Mouse (Mus musculus): ENCODE measurements around the gene Tmem238. TPM values are rescaled to one million over a fixed set of nuclear protein-coding genes. Genes with fewer than 3 reads are reported as not detected.

Gene Tmem238
- polyA plus RNA-seq, 1 experiment from 2014 or later: 23.6 TPM

DNA sequence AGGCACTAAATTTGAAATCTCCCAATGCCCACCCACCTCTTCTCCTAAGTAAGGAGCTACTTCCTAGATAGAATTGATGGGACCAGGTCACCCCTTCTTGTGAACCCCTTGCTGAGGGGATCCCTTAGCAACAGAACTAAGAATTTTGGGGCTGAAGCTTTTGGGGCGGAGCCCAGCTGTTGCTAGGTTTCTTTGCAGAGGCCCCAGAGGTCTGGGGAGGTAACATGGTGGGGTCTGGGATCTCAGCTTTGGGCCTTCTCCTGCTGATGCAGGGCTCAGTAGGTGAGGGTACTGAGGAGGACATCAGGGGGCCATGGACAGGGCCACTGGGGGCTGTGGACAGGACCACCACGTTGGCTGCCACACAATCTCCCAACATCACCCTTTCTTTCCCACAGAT lies 6.7 kb downstream of the Tmem238 start, which contains the start of the genes Il11 and Tmem190:
Gene Il11, minus strand, starts transcription at position 101 of the 400 bp plus-strand sequence.
Gene Tmem190, plus strand, starts transcription at position 179 of the 400 bp plus-strand sequence.
- Histone ChIP-seq H3K9me3 (ENCODE audit: low read length) (no peaks in the 10 kb centered on the region), H3K4me1 (ENCODE audit: insufficient read depth) (0 out of 2 replicates have a peak, but pooled peaks cover 3% of the 10 kb centered on the region), H3K36me3 (replicated peaks; ENCODE audit: insufficient read depth, low read length) (0 out of 2 replicates have a peak, but pooled peaks cover 4% of the 10 kb centered on the region), H3K4me3 (ENCODE audit: low read depth, low read length) (no peak within 1 kb of the TSS), H3K4me2 (ENCODE audit: low read depth, low read length) (no peak within 1 kb of the TSS), H3K27me3 (ENCODE audit: insufficient read depth, low read length) (peaks cover 23% of the 10 kb centered on the region), H3K9ac (replicated peaks) (no peak within 1 kb of the TSS), H3K27ac (ENCODE audit: low read depth) (no peak within 1 kb of the TSS)
- DNase-seq (no peak), ATAC-seq (no peak)
- 59% methylated on average over 2 of the region's 2 CpGs for WGBS (ENCODE audit: insufficient replicate concordance)
- TF ChIP-seq CTCF (IDR thresholded peaks at IDR 0.05; ENCODE audit: low read depth) (no peak), EP300 (IDR thresholded peaks at IDR 0.05; ENCODE audit: low read depth) (no peak)

DNA sequence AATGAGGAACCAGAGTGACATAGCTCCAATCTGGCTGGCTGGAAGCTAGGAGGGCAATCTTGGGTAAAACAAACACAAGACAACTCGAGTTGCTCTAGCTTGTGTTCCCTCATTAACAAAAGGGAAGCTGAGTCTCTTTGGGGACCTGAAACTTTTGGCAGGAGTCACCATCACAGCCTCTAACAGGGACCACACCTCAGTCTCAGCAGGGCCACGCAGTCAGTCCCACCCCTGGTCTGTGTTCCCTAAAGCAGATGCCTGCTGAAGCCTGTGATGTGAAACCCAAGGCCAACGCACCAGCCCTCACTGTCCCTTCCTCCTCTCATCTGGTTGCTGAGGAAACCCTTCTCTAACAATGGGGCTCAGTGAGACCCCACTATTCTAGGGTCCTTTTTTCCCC lies 7.3 kb downstream of the Tmem238 start:
- Histone ChIP-seq H3K27me3 (ENCODE audit: insufficient read depth, low read length) (peaks cover 29% of the 10 kb centered on the region), H3K4me3 (ENCODE audit: low read depth, low read length) (no peak overlapping the region), H3K9me3 (ENCODE audit: low read length) (no peaks in the 10 kb centered on the region), H3K36me3 (replicated peaks; ENCODE audit: insufficient read depth, low read length) (0 out of 2 replicates have a peak, but pooled peaks cover 4% of the 10 kb centered on the region), H3K4me2 (ENCODE audit: low read depth, low read length) (no peak overlapping the region), H3K27ac (ENCODE audit: low read depth) (no peak overlapping the region), H3K9ac (replicated peaks) (no peak overlapping the region), H3K4me1 (ENCODE audit: insufficient read depth) (peaks cover 5% of the 10 kb centered on the region; the same call in 1 of the 2 replicates)
- TF ChIP-seq EP300 (IDR thresholded peaks at IDR 0.05; ENCODE audit: low read depth) (no peak), CTCF (IDR thresholded peaks at IDR 0.05; ENCODE audit: low read depth) (no peak)
- no peak for DNase-seq
- no peak for ATAC-seq
- WGBS (ENCODE audit: insufficient replicate concordance): 44% methylated on average over 3 of the region's 3 CpGs

DNA sequence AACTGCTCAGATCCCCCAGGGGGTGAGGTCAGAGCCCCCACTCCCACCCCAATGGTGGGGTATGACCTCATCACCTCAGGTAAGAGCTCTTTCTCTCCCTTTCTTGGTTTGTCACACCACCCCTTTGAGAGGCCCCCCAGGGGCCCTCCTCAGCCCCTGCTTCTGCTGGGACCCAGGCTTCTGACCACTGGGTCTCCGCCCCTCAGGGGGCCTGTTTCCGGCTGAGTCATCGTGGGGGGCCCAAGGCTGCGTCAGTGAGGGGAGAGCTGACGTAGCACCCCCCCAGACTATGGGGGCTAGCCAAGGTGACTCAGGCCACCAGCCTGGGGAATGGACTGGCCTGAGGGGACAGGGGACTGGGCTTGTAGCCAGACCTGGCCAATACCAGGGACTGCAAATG lies 9.5 kb downstream of the Tmem238 start:
- WGBS (ENCODE audit: insufficient replicate concordance): 17% methylated on average over 5 of the region's 5 CpGs
- Histone ChIP-seq H3K4me1 (ENCODE audit: insufficient read depth) (peaks cover 9% of the 10 kb centered on the region), H3K36me3 (replicated peaks; ENCODE audit: insufficient read depth, low read length) (0 out of 2 replicates have a peak, but pooled peaks cover 4% of the 10 kb centered on the region), H3K4me3 (ENCODE audit: low read depth, low read length) (no peak overlapping the region), H3K9ac (replicated peaks) (no peak overlapping the region), H3K27me3 (ENCODE audit: insufficient read depth, low read length) (peaks cover 51% of the 10 kb centered on the region), H3K27ac (ENCODE audit: low read depth) (no peak overlapping the region), H3K9me3 (ENCODE audit: low read length) (no peaks in the 10 kb centered on the region), H3K4me2 (ENCODE audit: low read depth, low read length) (no peak overlapping the region)
- ATAC-seq (no peak), DNase-seq (no peak)
- TF ChIP-seq CTCF (IDR thresholded peaks at IDR 0.05; ENCODE audit: low read depth) (no peak), EP300 (IDR thresholded peaks at IDR 0.05; ENCODE audit: low read depth) (no peak)

DNA sequence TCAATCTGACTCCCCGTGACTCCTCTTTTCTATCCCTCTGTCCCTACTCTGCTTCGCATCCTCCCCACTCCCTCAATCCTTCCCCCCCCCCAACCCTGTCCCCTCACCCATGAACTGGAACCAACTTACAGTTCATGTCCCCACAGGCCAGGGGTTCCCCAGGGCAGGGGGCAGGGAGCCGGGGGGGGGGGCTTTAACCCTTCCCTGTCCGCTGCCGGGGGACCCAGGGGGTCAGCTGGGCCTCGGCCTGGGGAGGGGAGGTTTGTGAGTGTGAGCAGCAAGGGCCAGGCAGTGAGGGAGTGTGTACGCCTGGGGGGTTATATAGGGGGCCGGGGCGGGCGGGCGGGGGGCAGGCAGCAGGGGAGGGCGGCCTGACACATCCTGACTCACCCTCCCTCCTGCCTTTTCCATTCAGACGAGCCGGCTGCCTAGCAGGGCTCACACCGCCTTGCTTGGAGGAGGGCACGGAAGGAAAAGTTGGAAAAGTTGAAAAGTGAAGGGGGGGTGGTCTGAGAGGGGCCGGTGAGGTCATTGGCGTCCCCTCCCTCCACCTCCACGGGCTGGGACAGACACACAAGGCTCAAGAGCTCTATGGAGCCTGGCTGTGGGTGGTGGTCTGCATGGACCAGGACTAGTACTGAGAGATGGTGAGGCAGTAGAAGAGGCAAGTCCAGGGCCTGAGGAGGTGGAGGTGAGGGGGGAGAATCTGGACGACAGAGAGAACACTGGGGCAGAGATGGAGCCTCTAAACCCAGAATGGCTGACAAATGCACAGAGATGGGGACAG lies 11.4 kb downstream of the Tmem238 start:
- TF ChIP-seq EP300 (IDR thresholded peaks at IDR 0.05; ENCODE audit: low read depth) (no peak), CTCF (IDR thresholded peaks at IDR 0.05; ENCODE audit: low read depth) (no peak)
- Histone ChIP-seq H3K9me3 (ENCODE audit: low read length) (no peaks in the 10 kb centered on the region), H3K27me3 (ENCODE audit: insufficient read depth, low read length) (peaks cover 58% of the 10 kb centered on the region), H3K4me2 (ENCODE audit: low read depth, low read length) (no peak overlapping the region), H3K27ac (ENCODE audit: low read depth) (no peak overlapping the region), H3K36me3 (replicated peaks; ENCODE audit: insufficient read depth, low read length) (no peaks in the 10 kb centered on the region), H3K4me1 (ENCODE audit: insufficient read depth) (peaks cover 6% of the 10 kb centered on the region), H3K9ac (replicated peaks) (no peak overlapping the region), H3K4me3 (ENCODE audit: low read depth, low read length) (0 out of 2 replicates have a peak overlapping the region, but pooled peaks have one; percentile 41)
- DNase-seq (no peak), ATAC-seq (no peak)
- WGBS (ENCODE audit: insufficient replicate concordance): 21% methylated on average over 20 of the region's 20 CpGs

DNA sequence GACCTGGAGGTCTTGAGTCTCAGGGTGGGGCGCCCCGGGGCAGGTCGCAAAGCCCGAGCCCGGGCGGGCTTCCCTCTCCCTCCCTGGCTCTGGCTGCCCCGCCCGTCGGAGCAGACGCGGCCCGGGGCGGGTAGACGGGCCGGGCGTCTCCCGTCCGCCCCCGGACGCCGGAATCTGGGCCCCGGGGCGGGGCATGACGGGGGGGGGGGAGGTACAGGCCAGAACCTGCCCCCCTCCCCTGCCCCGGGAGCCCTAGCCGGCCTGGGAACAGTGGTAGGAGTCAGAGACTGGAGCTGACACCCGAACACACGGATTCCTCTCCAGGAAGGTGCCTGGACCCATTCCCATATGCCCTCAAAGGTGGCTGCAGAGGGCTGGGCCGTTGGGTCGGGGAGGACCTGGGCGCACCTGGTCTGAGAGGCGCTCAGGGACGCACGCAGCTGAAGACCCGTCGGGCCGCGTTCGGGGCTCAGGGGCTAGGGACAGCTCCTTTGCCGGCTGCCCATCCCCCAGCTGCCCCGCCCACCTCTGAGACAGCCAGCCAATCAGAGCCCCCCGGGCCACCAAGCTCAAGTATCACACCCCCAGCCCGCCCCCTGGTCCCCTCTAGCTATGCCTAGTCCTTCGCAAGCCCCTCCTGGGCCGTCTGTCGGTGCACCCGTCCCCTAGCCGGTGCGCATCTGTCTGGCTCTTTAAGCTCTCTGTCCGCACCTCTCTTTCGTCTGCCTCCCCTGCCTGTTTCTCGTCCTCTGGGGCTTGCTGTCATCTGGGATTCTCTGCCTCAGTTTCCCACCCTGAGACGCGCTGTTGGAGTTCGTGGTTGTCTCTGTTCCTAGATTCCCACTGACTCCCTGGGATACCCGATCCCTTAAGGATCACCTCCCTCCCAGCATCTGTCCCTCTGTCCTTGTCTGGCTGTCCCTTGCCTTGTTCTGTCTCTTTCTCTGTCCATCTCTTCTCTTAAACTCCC lies 12.3 kb downstream of the Tmem238 start:
- ATAC-seq (peak; percentile 73), DNase-seq (peak; percentile 70)
- Histone ChIP-seq H3K4me2 (ENCODE audit: low read depth, low read length) (peak overlapping the region; percentile 72), H3K9me3 (ENCODE audit: low read length) (no peaks in the 10 kb centered on the region), H3K27me3 (ENCODE audit: insufficient read depth, low read length) (peaks cover 58% of the 10 kb centered on the region), H3K36me3 (replicated peaks; ENCODE audit: insufficient read depth, low read length) (no peaks in the 10 kb centered on the region), H3K4me1 (ENCODE audit: insufficient read depth) (peaks cover 6% of the 10 kb centered on the region), H3K4me3 (ENCODE audit: low read depth, low read length) (peak overlapping the region; percentile 41), H3K9ac (replicated peaks) (peak overlapping the region; percentile 50), H3K27ac (ENCODE audit: low read depth) (no peak overlapping the region)
- WGBS (ENCODE audit: insufficient replicate concordance): 3% methylated on average over 27 of the region's 56 CpGs
- TF ChIP-seq CTCF (IDR thresholded peaks at IDR 0.05; ENCODE audit: low read depth) (no peak), EP300 (IDR thresholded peaks at IDR 0.05; ENCODE audit: low read depth) (no peak)

DNA sequence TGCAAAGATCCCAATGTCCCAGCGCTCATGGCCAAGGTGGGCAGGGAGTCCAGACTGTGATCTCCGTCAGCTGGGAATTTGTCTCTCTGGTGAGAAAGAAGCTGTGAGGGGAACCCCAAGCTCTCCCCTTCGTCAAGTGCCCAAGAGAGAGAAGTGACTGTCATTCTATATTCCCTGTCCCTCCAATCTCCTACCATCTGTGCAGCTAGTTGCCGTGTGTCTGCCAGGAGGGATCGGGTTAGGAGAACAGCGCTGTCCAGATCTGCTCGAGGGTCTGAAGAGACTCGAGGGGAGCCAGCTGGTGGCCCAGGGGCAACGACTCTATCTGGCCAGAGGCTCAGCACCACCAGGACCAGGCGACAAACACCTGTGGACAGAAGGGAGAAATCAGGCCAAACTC lies 13.3 kb downstream of the Tmem238 start:
- WGBS (ENCODE audit: insufficient replicate concordance): 44% methylated on average over 10 of the region's 10 CpGs

More for the DNA sequence above, 13.3 kb downstream of the Tmem238 start:
- DNase-seq (no peak), ATAC-seq (no peak)
- Histone ChIP-seq H3K27me3 (ENCODE audit: insufficient read depth, low read length) (peaks cover 54% of the 10 kb centered on the region), H3K27ac (ENCODE audit: low read depth) (no peak overlapping the region), H3K4me3 (ENCODE audit: low read depth, low read length) (no peak overlapping the region), H3K9me3 (ENCODE audit: low read length) (no peaks in the 10 kb centered on the region), H3K9ac (replicated peaks) (no peak overlapping the region), H3K4me2 (ENCODE audit: low read depth, low read length) (no peak overlapping the region), H3K4me1 (ENCODE audit: insufficient read depth) (peaks cover 6% of the 10 kb centered on the region), H3K36me3 (replicated peaks; ENCODE audit: insufficient read depth, low read length) (no peaks in the 10 kb centered on the region)
- TF ChIP-seq EP300 (IDR thresholded peaks at IDR 0.05; ENCODE audit: low read depth) (no peak), CTCF (IDR thresholded peaks at IDR 0.05; ENCODE audit: low read depth) (no peak)
